Mouse (Mus musculus): Measurements from ENCODE around the gene Armh3. TPM values are rescaled to one million over a fixed set of nuclear protein-coding genes. Genes with fewer than 3 reads are reported as not detected.

Armh3 gene
- total and polyA plus RNA-seq, 3 experiments: 1.1 to 4.9 (median 1.9) TPM

GRCm38 (mm10) chr19:45960770-45961169, 37.5 kb downstream of the Armh3 start:
- in situ Hi-C loops (cut with MboI; ENCODE audit: low pct_ligation_motif_present, low pct_unique_long_range_greater_than_20kb, low sequenced_read_pairs): no loop called here
- no peaks in the 10 kb centered on the region for H3K9me3 ChIP-seq (replicated peaks; ENCODE audit: low read length)
- dilution Hi-C loops (cut with MboI; ENCODE audit: extremely low pct_ligation_motif_present, extremely low pct_unique_long_range_greater_than_20kb, low sequenced_read_pairs): no loop called here
- no peaks in the 10 kb centered on the region for H3K79me2 ChIP-seq (replicated peaks; ENCODE audit: control insufficient read depth, extremely low read depth, insufficient read depth, poor library complexity, severe bottlenecking)
- no peak for TF ChIP-seq NRF1 (IDR thresholded peaks at IDR 0.05; ENCODE audit: low read depth, low read length)
- no peak for TF ChIP-seq ZKSCAN1 (IDR thresholded peaks at IDR 0.05; ENCODE audit: borderline replicate concordance, low read depth, low read length)
- TF ChIP-seq CHD2 (IDR thresholded peaks at IDR 0.05; ENCODE audit: low read length): no peak
- TF ChIP-seq MAX (IDR thresholded peaks at IDR 0.05; ENCODE audit: low read length): no peak
- no peak for TF ChIP-seq JUND (conservative IDR thresholded peaks at IDR 0.05; ENCODE audit: low read depth, low read length)
- no peak for TF ChIP-seq JUN (IDR thresholded peaks at IDR 0.05; ENCODE audit: insufficient read depth, low read depth, low read length)
- no peak for TF ChIP-seq POLR2AphosphoS2 (IDR thresholded peaks at IDR 0.05; ENCODE audit: low read depth, low read length)
- H3K4me2 ChIP-seq (ENCODE audit: insufficient read depth, low read depth, poor library complexity, severe bottlenecking): no peak overlapping the region
- H3K27ac ChIP-seq (ENCODE audit: insufficient read depth, low read depth): no peak overlapping the region
- no peaks in the 10 kb centered on the region for H3K27me3 ChIP-seq (replicated peaks)
- H3K4me3 ChIP-seq (replicated peaks in 1 of 3; ENCODE audit: low read depth in 2 of 3, low read length in 2 of 3, poor library complexity in 1 of 3): no peak overlapping the region
- no peak for DNase-seq (ENCODE audit: extremely low read depth)
- peaks cover 0 to 5% of the 10 kb centered on the region in 2 experiments; a peak in 1 of 4 replicates for H3K4me1 ChIP-seq (ENCODE audit: control insufficient read depth in 1 of 2, insufficient read depth in 2 of 2)
- peaks cover 0 to 15% of the 10 kb centered on the region in 2 experiments for H3K36me3 ChIP-seq (replicated peaks in 1 of 2; ENCODE audit: control insufficient read depth in 1 of 2, insufficient read depth in 1 of 2, low read length in 1 of 2)
- H3K9ac ChIP-seq (ENCODE audit: insufficient read depth, low read depth): no peak overlapping the region

GRCm38 (mm10) chr19:45956736-45957135, 41.6 kb downstream of the Armh3 start:
- Histone ChIP-seq H3K9me3 (replicated peaks; ENCODE audit: low read length) (no peaks in the 10 kb centered on the region), H3K27me3 (replicated peaks) (no peaks in the 10 kb centered on the region), H3K27ac (ENCODE audit: insufficient read depth, low read depth) (no peak overlapping the region), H3K9ac (ENCODE audit: insufficient read depth, low read depth) (no peak overlapping the region), H3K4me1 (ENCODE audit: control insufficient read depth in 1 of 2, insufficient read depth in 2 of 2) (peaks cover 0 to 7% of the 10 kb centered on the region in 2 experiments; a peak in 1 of 4 replicates), H3K4me3 (replicated peaks in 1 of 3; ENCODE audit: low read depth in 2 of 3, low read length in 2 of 3, poor library complexity in 1 of 3) (no peak overlapping the region), H3K4me2 (ENCODE audit: insufficient read depth, low read depth, poor library complexity, severe bottlenecking) (no peak overlapping the region), H3K36me3 (replicated peaks in 1 of 2; ENCODE audit: control insufficient read depth in 1 of 2, insufficient read depth in 1 of 2, low read length in 1 of 2) (peaks cover 0 to 4% of the 10 kb centered on the region in 2 experiments), H3K79me2 (replicated peaks; ENCODE audit: control insufficient read depth, extremely low read depth, insufficient read depth, poor library complexity, severe bottlenecking) (no peaks in the 10 kb centered on the region)
- TF ChIP-seq ZNF384 (IDR thresholded peaks at IDR 0.05; ENCODE audit: low read depth, low read length) (no peak), USF2 (conservative IDR thresholded peaks at IDR 0.05; ENCODE audit: low read depth, low read length) (no peak)
- in situ Hi-C loops (cut with MboI; ENCODE audit: low pct_ligation_motif_present, low pct_unique_long_range_greater_than_20kb, low sequenced_read_pairs) (no loop called here), dilution Hi-C loops (cut with MboI; ENCODE audit: extremely low pct_ligation_motif_present, extremely low pct_unique_long_range_greater_than_20kb, low sequenced_read_pairs) (no loop called here)
- DNase-seq (ENCODE audit: extremely low read depth): no peak

DNA sequence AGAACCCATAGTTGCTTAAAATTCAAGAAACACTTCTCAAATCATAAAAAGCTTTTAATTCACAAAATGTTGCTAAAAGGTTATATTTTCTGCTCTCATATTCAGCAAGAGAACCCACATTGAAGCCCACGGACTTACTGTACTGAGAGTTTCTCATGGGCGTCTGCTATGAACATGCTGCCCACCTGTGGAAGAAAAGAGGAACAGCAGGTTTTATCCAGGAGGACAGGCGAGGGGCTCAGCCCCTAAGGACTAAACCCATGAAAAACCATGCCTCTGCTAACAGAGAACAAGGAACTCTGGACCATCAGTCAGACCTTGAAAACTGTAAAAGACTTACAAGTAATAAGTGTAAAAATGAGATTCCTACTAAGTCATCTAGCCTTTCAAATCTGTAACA, 45.0 kb downstream of the Armh3 start:
- Histone ChIP-seq H3K4me1 (ENCODE audit: control insufficient read depth in 1 of 2, insufficient read depth in 2 of 2) (peaks cover 2 to 22% of the 10 kb centered on the region in 2 experiments; a peak in 3 of 4 replicates), H3K79me2 (replicated peaks; ENCODE audit: control insufficient read depth, extremely low read depth, insufficient read depth, poor library complexity, severe bottlenecking) (no peaks in the 10 kb centered on the region), H3K9me3 (replicated peaks; ENCODE audit: low read length) (no peaks in the 10 kb centered on the region), H3K27ac (ENCODE audit: insufficient read depth, low read depth) (no peak overlapping the region), H3K27me3 (replicated peaks) (no peaks in the 10 kb centered on the region), H3K9ac (ENCODE audit: insufficient read depth, low read depth) (no peak overlapping the region), H3K4me2 (ENCODE audit: insufficient read depth, low read depth, poor library complexity, severe bottlenecking) (no peak overlapping the region), H3K4me3 (replicated peaks in 1 of 3; ENCODE audit: low read depth in 2 of 3, low read length in 2 of 3, poor library complexity in 1 of 3) (no peak overlapping the region), H3K36me3 (replicated peaks in 1 of 2; ENCODE audit: control insufficient read depth in 1 of 2, insufficient read depth in 1 of 2, low read length in 1 of 2) (peaks cover 0 to 2% of the 10 kb centered on the region in 2 experiments)
- dilution Hi-C loops (cut with MboI; ENCODE audit: extremely low pct_ligation_motif_present, extremely low pct_unique_long_range_greater_than_20kb, low sequenced_read_pairs) (no loop called here), in situ Hi-C loops (cut with MboI; ENCODE audit: low pct_ligation_motif_present, low pct_unique_long_range_greater_than_20kb, low sequenced_read_pairs) (no loop called here)
- peak; percentile 53 for DNase-seq (ENCODE audit: extremely low read depth)
- peak; percentile 81 to 93 for TF ChIP-seq CTCF (conservative IDR thresholded peaks at IDR 0.05 in 1 of 2, IDR thresholded peaks at IDR 0.05 in 1 of 2; ENCODE audit: low read depth in 2 of 2, low read length in 2 of 2)
- no peak for TF ChIP-seq MAZ (IDR thresholded peaks at IDR 0.05; ENCODE audit: low read depth, low read length)
- no peak for TF ChIP-seq TBP (conservative IDR thresholded peaks at IDR 0.05; ENCODE audit: low read depth, low read length)
- TF ChIP-seq SMC3 (IDR thresholded peaks at IDR 0.05; ENCODE audit: low read depth, low read length): peak; percentile 90
- peak; percentile 45 for TF ChIP-seq ZC3H11A (IDR thresholded peaks at IDR 0.05; ENCODE audit: low read depth, low read length)
- peak; percentile 91 for TF ChIP-seq RAD21 (IDR thresholded peaks at IDR 0.05; ENCODE audit: low read depth, low read length)
- TF ChIP-seq EP300 (IDR thresholded peaks at IDR 0.05; ENCODE audit: low read length): no peak
- TF ChIP-seq USF2 (conservative IDR thresholded peaks at IDR 0.05; ENCODE audit: low read depth, low read length): no peak
- no peak for TF ChIP-seq MAX (IDR thresholded peaks at IDR 0.05; ENCODE audit: low read length)

All from CH12.LX (cell line).